Mouse (Mus musculus) lung, adult 2 months (tissue): ENCODE results near the gene Ccdc126. TPM values are rescaled to one million over a fixed set of nuclear protein-coding genes. Genes with fewer than 3 reads are reported as not detected.

Experiments used
- DNase-seq: peaks from one replicate; pipeline ENCODE4 v3.0.0; 2022
- H3K4me1 ChIP-seq: fragments of 200-500 bp; 2 replicates; pipeline ENCODE4 v1.6.1; 2011; ENCODE audit warnings: low read length; ENCODE audit not compliant: control insufficient read depth, insufficient read depth
- H3K4me3 ChIP-seq: fragments of 200-500 bp; replicated peaks from 2 replicates; pipeline ENCODE3; 2011; ENCODE audit warnings: low read depth, mild to moderate bottlenecking, control low read depth, low read length; ENCODE audit errors: extremely low read depth
- CTCF ChIP-seq: fragments of 200-500 bp; IDR thresholded peaks from 2 replicates; pipeline ENCODE4 v1.5.1; 2011; ENCODE audit warnings: mild to moderate bottlenecking, low read length, control low read depth; ENCODE audit not compliant: insufficient read depth
- POLR2A ChIP-seq: fragments of 200-500 bp; IDR thresholded peaks from 2 replicates; pipeline ENCODE4 v1.6.1; 2011; ENCODE audit warnings: low read depth, mild to moderate bottlenecking, control low read depth, low read length, borderline replicate concordance; ENCODE audit errors: extremely low read depth
- WGBS: fragments of 180-500 bp; shearing (Covaris S2); methylation state at CpG from one replicate; pipeline ENCODE4 v1.1.7; 2018; 5-methylcytosine and 5-hydroxymethylcytosine counted together
- polyA plus RNA-seq: library from polyadenylated mRNA; depleted of rRNA; stranded (reverse); fragments of >200 nt; gene quantifications from 2 replicates; pipeline ENCODE4 v1.2.3, GENCODE M21; 2012

The Ccdc126 gene
- polyA plus RNA-seq, 1 experiment = 5.7 TPM

DNA sequence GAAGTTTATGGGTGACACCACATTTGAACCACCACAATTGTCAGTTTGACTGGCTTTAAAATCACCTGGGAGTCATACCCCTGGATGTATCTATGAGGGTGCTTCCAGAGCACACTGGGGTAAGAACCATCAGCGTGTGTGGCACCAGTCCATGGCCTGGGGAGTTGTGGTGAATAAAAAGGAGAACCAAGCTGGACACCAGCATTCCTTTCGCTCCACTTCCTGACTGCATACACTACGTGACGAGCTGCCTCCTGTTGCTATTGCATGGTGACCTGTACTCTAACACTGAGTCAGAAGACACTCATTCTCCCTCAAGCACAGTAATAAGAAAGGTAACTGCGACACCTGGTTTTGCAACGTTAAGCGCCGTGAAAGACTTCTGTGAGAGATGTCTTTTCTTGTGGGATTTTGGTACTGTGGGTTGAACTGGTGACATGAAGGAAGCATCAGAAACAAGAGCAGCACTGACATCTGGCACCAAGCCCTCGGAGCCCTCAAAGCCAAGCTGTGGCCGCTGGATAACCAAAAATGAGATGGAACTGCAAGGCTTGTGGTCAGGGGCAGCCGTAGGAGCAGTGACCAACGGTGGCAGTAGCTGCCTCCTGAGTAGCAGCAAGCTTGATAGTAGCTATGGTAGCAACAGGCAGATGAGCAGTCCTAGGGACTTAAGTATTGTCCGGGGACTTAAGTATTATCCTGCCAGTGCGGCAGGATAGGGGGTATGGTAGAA, 24.8 kb downstream of the Ccdc126 start:
- TF ChIP-seq CTCF (no peak), POLR2A (no peak)
- 77% methylated on average over 14 of the region's 14 CpGs for WGBS
- DNase-seq = no peak
- Histone ChIP-seq H3K4me3 (no peak overlapping the region), H3K4me1 (no peaks in the 10 kb centered on the region)

GRCm38 (mm10) chr6:49349826-49350225, 30.8 kb downstream of the Ccdc126 start:
- DNase-seq = peak; percentile 77
- no peak overlapping the region for H3K4me3 ChIP-seq
- WGBS = 62% methylated on average over 7 of the region's 7 CpGs

GRCm38 (mm10) chr6:49354613-49355012, 35.5 kb downstream of the Ccdc126 start:
- DNase-seq = no peak
- WGBS = 62% methylated on average over 3 of the region's 3 CpGs
- Histone ChIP-seq H3K4me3 (no peak overlapping the region), H3K4me1 (no peaks in the 10 kb centered on the region)
- TF ChIP-seq CTCF = no peak
- no peak for TF ChIP-seq POLR2A

More at GRCm38 (mm10) chr6:49349826-49350225, 30.8 kb downstream of the Ccdc126 start:
- no peaks in the 10 kb centered on the region for H3K4me1 ChIP-seq
- TF ChIP-seq POLR2A = no peak

GRCm38 (mm10) chr6:49355171-49355570, 36.1 kb downstream of the Ccdc126 start:
- TF ChIP-seq POLR2A (no peak), CTCF (no peak)
- DNase-seq = no peak
- Histone ChIP-seq H3K4me1 (no peaks in the 10 kb centered on the region), H3K4me3 (no peak overlapping the region)
- 66% methylated on average over 4 of the region's 4 CpGs for WGBS

DNA sequence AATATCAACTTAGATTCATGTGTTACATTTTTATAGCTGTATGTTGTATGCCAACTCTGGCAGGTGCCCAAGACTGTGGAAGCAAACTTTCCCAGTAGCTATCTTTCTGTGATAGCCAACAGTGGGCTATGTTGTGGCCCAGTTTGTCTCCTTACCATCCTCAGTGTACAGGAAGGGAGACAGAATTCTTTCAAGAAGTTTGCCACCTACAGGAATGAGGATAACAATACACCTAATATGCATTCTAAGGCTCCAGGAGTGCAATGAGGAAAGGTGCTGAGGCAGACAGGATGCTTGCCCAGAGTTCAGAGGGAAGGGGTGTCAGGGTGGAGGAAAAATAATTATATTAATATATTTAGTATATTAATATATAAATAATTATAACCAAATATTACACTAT, 41.3 kb downstream of the Ccdc126 start:
- no peak for DNase-seq

GRCm38 (mm10) chr6:49367159-49368054, 48.3 kb downstream of the Ccdc126 start, which contains the start of gene Fam221a:
Gene Fam221a, plus strand, starts transcription at chr6:49367739.
- peak; percentile 93 for DNase-seq

More for the DNA sequence above, 41.3 kb downstream of the Ccdc126 start:
- H3K4me3 ChIP-seq = no peak overlapping the region
- TF ChIP-seq CTCF (no peak), POLR2A (no peak)
- no peaks in the 10 kb centered on the region for H3K4me1 ChIP-seq

GRCm38 (mm10) chr6:49368212-49368611, 49.1 kb downstream of the Ccdc126 start:
- Histone ChIP-seq H3K4me3 (peak overlapping the region; percentile 82), H3K4me1 (peaks cover 6% of the 10 kb centered on the region)
- 25% methylated on average over 3 of the region's 3 CpGs for WGBS
- no peak for DNase-seq
- no peak for TF ChIP-seq POLR2A

More at GRCm38 (mm10) chr6:49367159-49368054, 48.3 kb downstream of the Ccdc126 start, which contains the start of gene Fam221a:
- WGBS = 3% methylated on average over 48 of the region's 49 CpGs
- peak within 1 kb of the TSS; percentile 82 for H3K4me3 ChIP-seq
- H3K4me1 ChIP-seq = peaks cover 6% of the 10 kb centered on the region
- TF ChIP-seq POLR2A (peak; percentile 85; the same call in 1 of the 2 replicates), CTCF (peak; percentile 12; the same call in 1 of the 2 replicates)

DNA sequence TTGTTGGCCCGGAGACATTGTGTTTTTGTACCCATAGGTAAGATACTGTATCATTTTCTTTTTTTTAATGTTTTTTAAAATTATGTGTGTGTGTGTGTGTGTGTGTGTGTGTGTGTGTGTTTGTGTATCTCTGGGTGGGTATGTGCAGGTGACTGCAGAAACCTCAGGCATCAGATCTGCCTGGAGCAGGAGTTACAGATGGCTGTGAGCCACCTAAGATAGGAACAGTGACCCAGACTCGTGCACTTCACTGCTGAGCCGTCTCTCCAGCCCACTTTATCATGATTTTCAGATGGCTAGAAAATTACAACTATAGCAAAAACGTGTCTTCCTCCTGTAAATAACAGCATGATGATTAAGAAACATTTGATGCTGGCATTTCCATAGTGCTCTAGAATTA, 53.6 kb downstream of the Ccdc126 start:
- no peak overlapping the region for H3K4me3 ChIP-seq
- WGBS = 80% methylated on average over 4 of the region's 4 CpGs
- peaks cover 6% of the 10 kb centered on the region for H3K4me1 ChIP-seq
- no peak for DNase-seq
- TF ChIP-seq POLR2A (no peak), CTCF (no peak)

GRCm38 (mm10) chr6:49373943-49374342, 54.9 kb downstream of the Ccdc126 start:
- Histone ChIP-seq H3K4me3 (no peak overlapping the region), H3K4me1 (no peaks in the 10 kb centered on the region)
- no peak for DNase-seq
- no peak for TF ChIP-seq POLR2A
- no peak for TF ChIP-seq CTCF
- WGBS = 49% methylated on average over 2 of the region's 2 CpGs
